Mouse (Mus musculus): ENCODE measurements around the gene Spag4.
A peak's percentile ranks its signal among the peaks of the same experiment; 100 is the strongest.

Gene Spag4

GRCm38 (mm10) chr2:156065099-156066041 is at the start of gene Spag4:
Gene Spag4 (plus strand): TSS chr2:156065175.
- DNase-seq (ENCODE audit: low spot score in 2 of 2): peak; percentile 65 to 67

GRCm38 (mm10) chr2:156018106-156018505 is 46.9 kb upstream of the Spag4 start:
- DNase-seq (ENCODE audit: low spot score in 2 of 2): no peak

GRCm38 (mm10) chr2:156021219-156021618 is 43.8 kb upstream of the Spag4 start:
- no peak for DNase-seq (ENCODE audit: low spot score in 2 of 2)

DNA sequence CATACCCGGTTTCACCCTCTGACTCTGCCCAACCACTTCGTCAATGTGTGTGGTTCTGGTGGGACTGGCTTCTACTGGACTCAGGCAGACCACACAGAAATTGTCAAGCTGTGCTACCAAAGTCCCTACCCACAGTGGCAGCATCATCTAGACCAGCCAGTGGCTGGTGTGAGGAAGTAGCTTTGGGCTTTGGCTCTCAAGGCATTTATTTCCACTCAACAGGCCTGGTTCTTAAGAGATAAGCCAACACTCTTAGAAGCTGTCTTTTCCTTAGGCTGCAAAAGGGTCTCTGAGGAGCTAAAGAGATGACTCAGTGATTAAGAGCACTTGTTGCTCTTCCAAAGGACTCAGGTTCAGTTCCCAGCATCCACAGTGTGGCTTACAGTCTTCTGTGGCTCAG is 43.2 kb upstream of the Spag4 start:
- DNase-seq (ENCODE audit: low spot score in 2 of 2): no peak

DNA sequence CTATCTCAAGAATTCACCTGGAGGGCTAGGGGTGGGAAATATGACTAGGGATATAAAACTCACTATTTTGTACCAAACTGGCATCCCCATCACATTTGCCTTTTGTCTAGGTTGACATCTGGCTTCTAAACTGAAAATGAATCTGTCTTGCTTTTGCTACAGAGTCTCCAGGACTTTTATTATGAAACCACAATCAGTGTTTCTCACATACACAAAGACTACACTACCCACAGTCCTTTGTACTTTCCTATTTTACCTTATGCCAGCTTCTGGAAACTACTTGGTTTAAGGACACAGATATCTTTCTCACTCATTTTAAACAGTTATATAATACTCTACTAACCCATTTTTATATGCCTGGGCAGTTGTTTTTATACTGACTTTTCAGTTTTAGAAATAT is 39.5 kb upstream of the Spag4 start:
- no peak for DNase-seq (ENCODE audit: low spot score in 2 of 2)

GRCm38 (mm10) chr2:156039390-156039789 is 25.6 kb upstream of the Spag4 start:
- no peak for DNase-seq (ENCODE audit: low spot score in 2 of 2)

- no peak for DNase-seq (ENCODE audit: low spot score in 2 of 2)
Observed at GRCm38 (mm10) chr2:156042903-156043302, 22.1 kb upstream of the Spag4 start.

DNA sequence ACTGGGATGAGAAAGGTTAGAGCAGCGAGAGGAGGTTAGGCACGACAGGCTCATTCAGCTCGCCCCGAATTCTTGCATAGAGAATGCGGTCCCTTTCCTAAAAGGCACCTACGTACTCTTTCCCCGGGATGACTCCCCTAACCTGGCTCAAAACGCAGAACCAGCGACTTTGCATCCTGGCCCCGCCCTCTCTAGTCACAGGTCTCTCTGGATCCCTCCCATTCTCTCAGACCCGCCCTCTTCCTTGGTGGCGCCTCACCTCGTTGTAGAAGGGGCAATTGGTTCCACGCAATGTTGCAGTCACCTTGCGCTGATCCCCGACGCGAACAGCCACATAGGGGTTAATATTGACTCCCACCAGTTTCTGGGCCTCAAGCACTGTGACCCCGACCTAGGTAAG is 17.0 kb upstream of the Spag4 start:
- peak in 1 of 2 experiments; percentile 8 for DNase-seq (ENCODE audit: low spot score in 2 of 2)

- DNase-seq (ENCODE audit: low spot score in 2 of 2): no peak
Observed at GRCm38 (mm10) chr2:156052816-156053215, 12.2 kb upstream of the Spag4 start, which contains the start of gene Fer1l4. Gene Fer1l4 (minus strand): TSS chr2:156052947.

DNA sequence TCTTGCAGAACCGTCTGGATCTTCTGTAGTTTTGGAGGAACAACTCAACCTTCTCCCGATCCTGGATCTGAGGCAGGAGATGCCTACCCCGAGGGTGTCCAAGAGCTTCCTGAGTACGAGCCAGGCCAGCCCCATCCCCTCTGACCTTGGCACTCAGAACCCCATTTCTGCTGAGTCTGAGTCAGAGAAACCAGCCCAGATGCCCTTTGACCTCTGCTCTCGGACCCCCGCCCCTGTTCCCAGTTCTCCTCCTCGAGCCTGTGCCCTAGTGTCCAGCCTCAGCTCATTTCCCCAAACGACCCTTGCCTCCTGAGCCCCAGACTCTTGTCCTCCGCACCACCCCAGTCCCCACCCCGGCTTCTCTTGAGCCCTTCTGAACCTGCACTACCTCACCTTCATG is 1.2 kb downstream of the Spag4 start:
- DNase-seq (ENCODE audit: low spot score in 2 of 2): no peak

DNA sequence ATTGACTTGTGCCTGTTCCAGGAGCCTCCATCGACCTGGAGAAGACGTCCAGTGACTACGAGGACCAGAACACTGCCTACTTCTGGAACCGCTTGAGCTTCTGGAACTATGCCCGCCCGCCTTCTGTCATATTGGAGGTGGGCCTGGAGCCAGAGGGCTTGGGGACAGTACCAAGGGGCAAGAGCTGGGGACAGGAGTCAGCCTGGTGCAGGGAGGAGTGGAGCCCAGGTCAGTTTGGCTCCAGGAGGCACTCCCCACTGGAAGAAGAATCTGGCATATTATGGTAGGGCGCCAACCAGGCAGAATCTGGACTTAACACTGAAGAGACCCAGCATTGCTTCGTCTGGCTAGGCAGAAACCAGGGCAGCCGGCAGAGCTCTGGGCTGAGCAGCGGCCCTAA is 2.9 kb downstream of the Spag4 start:
- DNase-seq (ENCODE audit: low spot score in 2 of 2): no peak

DNA sequence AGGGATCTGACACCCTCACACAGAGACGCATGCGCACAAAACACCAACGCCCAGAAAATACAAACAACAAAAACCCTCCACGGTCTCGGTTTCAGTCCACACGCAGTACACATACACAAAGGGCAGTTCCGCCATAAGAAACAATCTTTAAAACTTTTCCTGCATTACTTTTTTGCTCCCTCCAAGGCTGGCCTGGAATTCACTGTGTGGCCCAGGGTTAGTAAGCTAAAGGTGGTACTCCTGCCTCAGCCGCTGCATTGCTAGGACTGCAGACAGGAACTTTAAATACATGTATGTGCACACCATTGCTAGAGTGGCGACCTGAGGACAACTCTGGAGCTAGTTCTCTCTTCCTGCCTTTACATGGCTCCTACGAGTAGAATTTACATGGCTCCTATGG is 6.3 kb downstream of the Spag4 start:
- DNase-seq (ENCODE audit: low spot score in 2 of 2): no peak

GRCm38 (mm10) chr2:156073725-156074124 is 8.8 kb downstream of the Spag4 start:
- DNase-seq (ENCODE audit: low spot score in 2 of 2): no peak

DNA sequence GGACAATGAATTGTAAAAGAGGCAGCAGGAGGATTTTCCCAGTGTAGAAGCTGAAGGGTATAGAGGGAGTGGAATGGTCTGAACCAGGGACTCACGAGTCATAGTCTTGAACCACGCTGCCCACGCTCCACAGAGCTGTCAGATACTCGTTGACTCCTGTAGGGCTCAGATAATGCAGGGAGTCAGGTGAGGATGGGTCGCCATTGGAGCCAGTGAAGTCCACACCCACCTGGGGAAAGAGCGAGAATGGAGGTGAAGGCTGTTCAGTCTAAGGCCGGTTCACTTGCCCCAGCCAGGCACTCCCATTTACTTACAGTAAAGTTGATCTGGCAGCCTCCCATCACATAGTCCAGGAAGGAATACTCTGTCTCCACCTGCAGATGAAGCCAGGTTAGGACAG is 12.5 kb downstream of the Spag4 start:
- DNase-seq (ENCODE audit: low spot score in 2 of 2): no peak

- no peak for DNase-seq (ENCODE audit: low spot score in 2 of 2)
Observed at GRCm38 (mm10) chr2:156078421-156079182, 13.6 kb downstream of the Spag4 start.

- DNase-seq (ENCODE audit: low spot score in 2 of 2): no peak
Observed at GRCm38 (mm10) chr2:156079183-156079560, 14.2 kb downstream of the Spag4 start.

GRCm38 (mm10) chr2:156079674-156080073 is 14.7 kb downstream of the Spag4 start:
- DNase-seq (ENCODE audit: low spot score in 2 of 2): no peak

- no peak for DNase-seq (ENCODE audit: low spot score in 2 of 2)
Observed at GRCm38 (mm10) chr2:156080391-156080790, 15.4 kb downstream of the Spag4 start.

DNA sequence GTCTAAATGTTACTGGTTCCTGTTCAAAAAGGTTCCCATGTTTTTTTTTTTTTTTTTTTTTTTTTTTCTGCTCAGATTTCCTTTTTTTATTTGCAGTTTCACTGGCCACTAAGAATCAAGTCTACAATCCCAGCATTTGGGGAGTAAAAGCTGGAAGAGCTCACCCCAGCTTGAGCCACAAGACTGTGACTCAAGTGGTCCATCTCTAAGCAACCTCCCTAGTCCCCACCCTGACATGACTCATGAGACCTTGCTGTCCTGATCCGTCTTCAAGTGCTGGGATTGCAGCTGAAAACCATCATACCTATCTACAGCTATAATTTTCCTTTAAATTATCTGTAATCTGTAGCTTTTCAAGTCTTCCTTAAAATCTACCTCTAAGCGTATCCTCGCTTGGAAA is 19.6 kb downstream of the Spag4 start:
- DNase-seq (ENCODE audit: low spot score in 2 of 2): no peak

- no peak for DNase-seq (ENCODE audit: low spot score in 2 of 2)
Observed at GRCm38 (mm10) chr2:156087391-156088110, 22.6 kb downstream of the Spag4 start.

DNA sequence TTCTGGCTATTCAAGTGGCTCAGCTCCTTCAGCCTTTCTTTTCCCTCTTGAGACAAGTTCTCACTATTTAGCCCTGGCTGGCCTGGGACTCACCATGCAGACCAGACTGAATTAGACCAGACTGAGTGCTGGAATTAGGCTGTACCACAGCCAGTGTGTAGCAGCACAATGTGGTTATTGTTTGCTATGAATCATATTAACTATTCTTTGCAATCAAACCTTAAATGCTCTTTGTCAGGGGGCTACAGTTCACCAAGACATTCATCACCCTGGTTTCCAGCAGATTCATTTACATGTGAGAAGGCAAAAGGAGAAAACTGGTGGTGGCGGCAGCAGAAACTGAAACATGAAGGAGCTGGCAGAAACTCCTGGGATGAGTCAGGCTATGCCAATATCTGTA is 24.8 kb downstream of the Spag4 start:
- no peak for DNase-seq (ENCODE audit: low spot score in 2 of 2)

- DNase-seq (ENCODE audit: low spot score in 2 of 2): no peak
Observed at GRCm38 (mm10) chr2:156091926-156092325, 27.0 kb downstream of the Spag4 start.

Data from spleen, postnatal 36 days (tissue).